Mouse (Mus musculus) heart, postnatal 0 days (tissue): Measurements from ENCODE around the gene Nid1. TPM values are rescaled to one million over a fixed set of nuclear protein-coding genes. Genes with fewer than 3 reads are reported as not detected.
A peak's percentile ranks its signal among the peaks of the same experiment; 100 is the strongest.

Experiments used
- ATAC-seq: fragments of 200-750 bp; cut with Nextera tagmentation; 2 replicates; pipeline ENCODE4 v1.8.0; 2017; ENCODE audit warnings: low read depth, moderate number of reproducible peaks, moderate library complexity; ENCODE audit not compliant: insufficient read depth
- DNase-seq: peaks from one replicate; pipeline ENCODE4 v3.0.0-alpha.2; 2016; ENCODE audit warnings: low spot score
- H3K27ac ChIP-seq: fragments of 300-500 bp; sonication (generic); 2 replicates; pipeline ENCODE4 v1.5.1; 2014; ENCODE audit warnings: low read depth, mild to moderate bottlenecking
- H3K27me3 ChIP-seq: fragments of 300-500 bp; sonication (generic); 2 replicates; pipeline ENCODE4 v1.6.1; 2014; ENCODE audit warnings: low read length, mixed read lengths; ENCODE audit not compliant: control insufficient read depth, insufficient read depth
- H3K36me3 ChIP-seq: fragments of 300-500 bp; sonication (generic); replicated peaks from 2 replicates; pipeline ENCODE4 v1.6.1; 2014; ENCODE audit warnings: low read length, mixed read lengths; ENCODE audit not compliant: control insufficient read depth, insufficient read depth
- H3K4me1 ChIP-seq: fragments of 300-500 bp; sonication (generic); 2 replicates; pipeline ENCODE4 v1.6.1; 2014; ENCODE audit warnings: antibody characterized with exemption; ENCODE audit not compliant: control insufficient read depth, insufficient read depth
- H3K4me2 ChIP-seq: fragments of 300-500 bp; sonication (generic); 2 replicates; pipeline ENCODE4 v1.6.1; 2014; ENCODE audit warnings: low read depth, mild to moderate bottlenecking, low read length, moderate library complexity
- H3K4me3 ChIP-seq: fragments of 300-500 bp; sonication (generic); 2 replicates; pipeline ENCODE4 v1.5.1; 2014; ENCODE audit warnings: low read depth, low read length
- H3K9ac ChIP-seq: fragments of 300-500 bp; sonication (generic); replicated peaks from 2 replicates; pipeline ENCODE4 v1.6.1; 2014; ENCODE audit warnings: low read depth, low read length, mixed read lengths
- H3K9me3 ChIP-seq: fragments of 300-500 bp; sonication (generic); replicated peaks from 2 replicates; pipeline ENCODE4 v1.6.1; 2016; ENCODE audit warnings: low read length; ENCODE audit not compliant: control insufficient read depth
- CTCF ChIP-seq: IDR thresholded peaks from 2 replicates; pipeline ENCODE4 v1.5.1; 2016; ENCODE audit warnings: antibody characterized with exemption, control low read depth, low read depth
- EP300 ChIP-seq: IDR thresholded peaks from 2 replicates; pipeline ENCODE4 v1.6.1; 2016; ENCODE audit warnings: antibody characterized with exemption, low read depth
- WGBS: fragments of 180-500 bp; shearing (Covaris S2); extraction: QIAGEN DNeasy Blood & Tissue Kit; methylation state at CpG from one replicate; pipeline ENCODE4 v1.1.7; 2014; 5-methylcytosine and 5-hydroxymethylcytosine counted together
- polyA plus RNA-seq: library from polyadenylated mRNA; unstranded; fragments of >200 nt; fragmentation: Nextera tagmentation; extraction: Ambion mirVana; gene quantifications from 2 replicates; pipeline ENCODE4 v1.2.1, GENCODE M21; 2015
- total RNA-seq: library from RNA; depleted of rRNA; stranded (reverse); fragments of >200 nt; gene quantifications from 2 replicates; pipeline ENCODE4 v1.2.3, GENCODE M21; 2014; ENCODE audit warnings: low replicate concordance

Gene Nid1
- total and polyA plus RNA-seq, 2 experiments from 2014 or later, result 50.2 to 127 TPM

DNA sequence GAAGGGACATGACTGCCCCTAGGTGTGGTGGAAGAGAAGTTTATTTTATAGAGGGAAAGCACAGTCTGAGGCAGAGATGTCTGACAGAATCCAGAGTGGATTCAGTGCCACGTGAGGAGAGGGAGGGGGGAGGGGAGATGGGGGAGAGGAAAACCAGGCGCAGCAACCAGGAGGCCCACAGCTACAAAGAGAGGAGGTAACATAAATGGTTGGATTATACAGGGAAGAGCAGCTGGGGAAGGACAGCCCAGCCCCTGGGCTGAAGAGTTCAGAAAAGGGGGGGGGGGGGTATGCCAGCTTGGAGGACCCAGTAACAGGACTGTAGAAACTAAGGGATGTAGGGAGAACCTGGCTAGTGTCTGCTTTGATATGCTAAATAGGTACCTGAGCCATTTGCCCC lies 42.6 kb downstream of the Nid1 start:
- H3K27ac ChIP-seq, result no peak overlapping the region
- no peak overlapping the region for H3K4me3 ChIP-seq
- H3K9ac ChIP-seq, result no peak overlapping the region
- H3K9me3 ChIP-seq, result no peaks in the 10 kb centered on the region
- 3% methylated on average over 2 of the region's 2 CpGs for WGBS
- no peak overlapping the region for H3K4me2 ChIP-seq
- TF ChIP-seq CTCF (no peak), EP300 (no peak)
- no peaks in the 10 kb centered on the region for H3K4me1 ChIP-seq
- DNase-seq, result no peak
- peaks cover 61% of the 10 kb centered on the region for H3K36me3 ChIP-seq
- no peaks in the 10 kb centered on the region for H3K27me3 ChIP-seq
- no peak for ATAC-seq

DNA sequence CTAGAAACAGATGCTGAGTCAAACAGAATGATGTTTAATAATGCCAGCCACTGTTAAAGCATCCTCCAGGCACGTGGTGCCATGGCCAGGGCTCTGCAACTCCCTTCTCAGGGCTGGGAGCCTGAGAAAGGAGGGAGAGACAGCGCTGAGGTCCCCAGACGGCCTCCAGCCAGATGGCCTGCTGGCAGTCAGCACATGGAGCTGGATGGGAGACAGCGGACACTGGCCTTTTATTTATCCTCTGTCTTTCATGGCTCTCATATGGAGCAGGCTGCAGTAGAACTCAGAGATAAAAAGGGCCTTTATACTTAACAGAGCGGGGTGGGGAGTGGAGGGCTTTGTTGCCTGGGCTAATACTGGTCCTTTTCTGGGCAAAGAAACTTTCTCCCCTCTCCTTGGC lies 43.7 kb downstream of the Nid1 start:
- TF ChIP-seq EP300 (no peak), CTCF (no peak)
- DNase-seq (no peak), ATAC-seq (peak; percentile 74)
- peaks cover 57% of the 10 kb centered on the region for H3K36me3 ChIP-seq
- H3K9me3 ChIP-seq, result no peaks in the 10 kb centered on the region
- H3K27ac ChIP-seq, result no peak overlapping the region
- H3K27me3 ChIP-seq, result no peaks in the 10 kb centered on the region
- no peak overlapping the region for H3K9ac ChIP-seq
- WGBS, result 52% methylated on average over 5 of the region's 5 CpGs
- no peaks in the 10 kb centered on the region for H3K4me1 ChIP-seq
- no peak overlapping the region for H3K4me2 ChIP-seq
- no peak overlapping the region for H3K4me3 ChIP-seq

DNA sequence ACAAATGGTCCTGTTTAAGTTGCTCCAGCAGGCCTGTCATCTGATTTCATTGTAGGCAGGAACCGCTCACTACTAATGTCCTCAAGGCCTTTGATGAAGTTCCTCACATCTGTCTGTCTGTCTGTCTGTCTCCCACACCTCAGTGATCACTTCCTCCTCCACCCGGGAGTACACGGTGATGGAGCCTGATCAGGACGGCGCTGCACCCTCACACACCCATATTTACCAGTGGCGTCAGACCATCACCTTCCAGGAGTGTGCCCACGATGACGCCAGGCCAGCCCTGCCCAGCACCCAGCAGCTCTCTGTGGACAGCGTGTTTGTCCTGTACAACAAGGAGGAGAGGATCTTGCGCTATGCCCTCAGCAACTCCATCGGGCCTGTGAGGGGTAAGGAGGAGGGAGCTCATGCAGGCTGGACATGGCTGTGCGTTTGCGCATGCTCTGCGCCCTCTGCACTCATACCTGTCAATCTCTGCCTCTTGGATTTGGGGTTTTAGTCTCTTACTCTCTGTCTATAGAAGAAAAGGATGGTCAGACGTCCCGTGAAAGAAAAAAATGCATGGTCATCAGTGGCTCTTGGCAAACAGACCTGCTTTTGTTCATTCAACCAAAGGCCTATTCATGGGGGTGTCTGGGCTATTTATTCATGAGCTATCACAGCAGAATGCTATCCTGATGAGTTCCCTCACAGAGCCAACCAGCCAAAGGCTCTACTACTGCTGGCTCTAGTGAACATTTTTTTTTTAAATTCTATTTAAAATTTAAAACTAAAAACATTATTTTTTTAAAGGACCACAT lies 44.7 kb downstream of the Nid1 start:
- 85% methylated on average over 16 of the region's 16 CpGs for WGBS
- TF ChIP-seq CTCF (no peak), EP300 (no peak)
- no peak overlapping the region for H3K4me3 ChIP-seq
- H3K9me3 ChIP-seq, result no peaks in the 10 kb centered on the region
- H3K4me2 ChIP-seq, result no peak overlapping the region
- peaks cover 55% of the 10 kb centered on the region for H3K36me3 ChIP-seq
- no peaks in the 10 kb centered on the region for H3K4me1 ChIP-seq
- ATAC-seq (no peak), DNase-seq (no peak)
- no peak overlapping the region for H3K9ac ChIP-seq
- no peaks in the 10 kb centered on the region for H3K27me3 ChIP-seq
- no peak overlapping the region for H3K27ac ChIP-seq

DNA sequence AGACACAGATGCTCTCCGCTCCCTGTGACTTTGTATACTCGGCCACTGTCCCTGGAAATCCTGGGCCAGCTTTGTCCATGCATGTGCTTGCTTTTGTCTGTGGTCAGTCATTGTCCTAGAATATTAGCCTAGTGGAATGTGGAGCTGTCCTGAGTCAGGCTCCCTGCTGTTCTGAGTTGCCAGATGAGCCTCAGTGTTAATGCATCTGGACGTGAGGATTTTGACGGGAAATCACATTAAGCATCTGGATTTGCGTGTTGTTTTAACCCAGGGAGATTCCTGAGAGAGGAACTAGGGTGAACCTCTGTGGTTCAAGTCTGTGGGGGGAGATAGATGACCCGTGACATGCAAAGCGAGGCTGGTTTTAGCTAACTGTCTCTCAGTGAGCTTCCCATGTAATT lies 47.0 kb downstream of the Nid1 start:
- Histone ChIP-seq H3K36me3 (peaks cover 49% of the 10 kb centered on the region), H3K4me2 (no peak overlapping the region), H3K27me3 (no peaks in the 10 kb centered on the region), H3K4me1 (no peaks in the 10 kb centered on the region), H3K9ac (no peak overlapping the region), H3K27ac (no peak overlapping the region), H3K9me3 (no peaks in the 10 kb centered on the region), H3K4me3 (no peak overlapping the region)
- WGBS, result 50% methylated on average over 7 of the region's 7 CpGs
- TF ChIP-seq EP300, result no peak
- ATAC-seq (no peak), DNase-seq (no peak)

GRCm38 (mm10) chr13:13484883-13485282 lies 47.5 kb downstream of the Nid1 start:
- 84% methylated on average over 2 of the region's 2 CpGs for WGBS
- peaks cover 45% of the 10 kb centered on the region for H3K36me3 ChIP-seq
- no peaks in the 10 kb centered on the region for H3K27me3 ChIP-seq
- no peak overlapping the region for H3K4me3 ChIP-seq
- no peak for TF ChIP-seq EP300
- H3K4me1 ChIP-seq, result no peaks in the 10 kb centered on the region
- H3K4me2 ChIP-seq, result no peak overlapping the region
- H3K9me3 ChIP-seq, result no peaks in the 10 kb centered on the region
- ATAC-seq, result no peak
- no peak overlapping the region for H3K27ac ChIP-seq
- no peak overlapping the region for H3K9ac ChIP-seq
- DNase-seq, result no peak

- Histone ChIP-seq H3K4me1 (no peaks in the 10 kb centered on the region), H3K36me3 (peaks cover 43% of the 10 kb centered on the region), H3K27ac (no peak overlapping the region), H3K9ac (no peak overlapping the region), H3K4me3 (no peak overlapping the region), H3K9me3 (no peaks in the 10 kb centered on the region), H3K27me3 (no peaks in the 10 kb centered on the region), H3K4me2 (no peak overlapping the region)
- WGBS, result 74% methylated on average over 4 of the region's 4 CpGs
- ATAC-seq, result no peak
- TF ChIP-seq CTCF (no peak), EP300 (no peak)
- no peak for DNase-seq
Observed at GRCm38 (mm10) chr13:13485682-13486081, 48.3 kb downstream of the Nid1 start.
